ENCODE assay signal across 11 mouse cellular contexts in genomic region chr13:81385597-81386362, GRCm38 (mm10).
DNase-seq lines count a peak whose midpoint lies in the region; ATAC-seq and TF ChIP-seq lines count a peak whose summit lies in the region.
"Had no signal": no experiment of that assay in that cellular context is flagged by ENCODE, and none has a peak within 500 bp of the region (broad histone marks: within the 10 kb centered on the region; RNA-seq: fewer than 3 reads in every experiment).

No protein-coding gene starts in this region.

- H3K9me3 ChIP-seq in kidney, embryonic 16.5 days (ENCODE audit: low read length), result no peaks in the 10 kb centered on the region
- no peaks in the 10 kb centered on the region for H3K9me3 ChIP-seq in hindbrain, embryonic 12.5 days (replicated peaks)
- H3K9me3 ChIP-seq: embryonic facial prominence, embryonic 12.5 days; G1E; limb, embryonic 15.5 days had no signal

- no peak overlapping the region for H3K4me2 ChIP-seq in kidney, embryonic 16.5 days (replicated peaks; ENCODE audit: low read depth, low read length)
- H3K4me2 ChIP-seq in hindbrain, embryonic 12.5 days (replicated peaks), result no peak overlapping the region
- H3K4me2 ChIP-seq: embryonic facial prominence, embryonic 12.5 days; limb, embryonic 15.5 days had no signal

- no peak overlapping the region for H3K4me3 ChIP-seq in kidney, embryonic 16.5 days (ENCODE audit: low read length)
- H3K4me3 ChIP-seq in hindbrain, embryonic 12.5 days, result no peak overlapping the region
- H3K4me3 ChIP-seq: embryonic facial prominence, embryonic 12.5 days; limb, embryonic 15.5 days had no signal

- TF ChIP-seq CTCF in brain, embryonic 14.5 days (IDR thresholded peaks at IDR 0.05; ENCODE audit: borderline replicate concordance, extremely low read depth, insufficient read depth, insufficient read length), result no peak

- WGBS in kidney, embryonic 16.5 days, result 70% methylated on average over 4 of the region's 4 CpGs
- WGBS in hindbrain, embryonic 12.5 days, result 85% methylated on average over 4 of the region's 4 CpGs

- TF ChIP-seq POLR2A in brain, embryonic 14.5 days (IDR thresholded peaks at IDR 0.05; ENCODE audit: borderline replicate concordance, extremely low read depth, insufficient read depth, insufficient read length, poor library complexity, severe bottlenecking), result no peak

- no peaks in the 10 kb centered on the region for H3K4me1 ChIP-seq in kidney, embryonic 16.5 days (ENCODE audit: insufficient read depth, low read length)
- no peaks in the 10 kb centered on the region for H3K4me1 ChIP-seq in hindbrain, embryonic 12.5 days
- H3K4me1 ChIP-seq: embryonic facial prominence, embryonic 12.5 days; limb, embryonic 15.5 days had no signal

- H3K27me3 ChIP-seq in kidney, embryonic 16.5 days (ENCODE audit: insufficient read depth, low read length), result no peaks in the 10 kb centered on the region
- no peaks in the 10 kb centered on the region for H3K27me3 ChIP-seq in hindbrain, embryonic 12.5 days
- H3K27me3 ChIP-seq: embryonic facial prominence, embryonic 12.5 days; limb, embryonic 15.5 days had no signal

- H3K27ac ChIP-seq in kidney, embryonic 16.5 days (ENCODE audit: low read length), result no peak overlapping the region
- no peak overlapping the region for H3K27ac ChIP-seq in hindbrain, embryonic 12.5 days
- H3K27ac ChIP-seq: embryonic facial prominence, embryonic 12.5 days; limb, embryonic 15.5 days had no signal

- peak; percentile 9 for DNase-seq in gastrocnemius, postnatal 10 days
- DNase-seq in gastrocnemius, adult 18-20 months (ENCODE audit: low spot score), result no peak
- DNase-seq in brain, embryonic 14.5 days (ENCODE audit: low read depth), result peak; percentile 54
- peak; percentile 33 for DNase-seq in lung, postnatal 36 days
- no peak for DNase-seq in thymus, adult 18-20 months
- no peak for DNase-seq in layer of hippocampus, postnatal 10 days (ENCODE audit: low spot score in 2 of 2)

- H3K36me3 ChIP-seq in kidney, embryonic 16.5 days (ENCODE audit: insufficient read depth, low read length), result no peaks in the 10 kb centered on the region
- H3K36me3 ChIP-seq in hindbrain, embryonic 12.5 days, result 0 out of 2 replicates have a peak, but pooled peaks cover 7% of the 10 kb centered on the region
- H3K36me3 ChIP-seq: embryonic facial prominence, embryonic 12.5 days; G1E; limb, embryonic 15.5 days had no signal

- no peak overlapping the region for H3K9ac ChIP-seq in kidney, embryonic 16.5 days (replicated peaks; ENCODE audit: low read length)
- no peak overlapping the region for H3K9ac ChIP-seq in hindbrain, embryonic 12.5 days
- H3K9ac ChIP-seq: embryonic facial prominence, embryonic 12.5 days; limb, embryonic 15.5 days had no signal

- ATAC-seq in kidney, embryonic 16.5 days (ENCODE audit: low FRiP score, low TSS enrichment), result peak; percentile 83; the same call in 1 of the 2 replicates
- no peak for ATAC-seq in hindbrain, embryonic 12.5 days (ENCODE audit: low FRiP score)

Comparison
In these comparisons a context has a peak if more than half of its experiments do, and no peak if none do; other contexts are left out.
1. DNase-seq: peak in gastrocnemius, postnatal 10 days (single experiment), brain, embryonic 14.5 days (single experiment) and lung, postnatal 36 days (single experiment); none in gastrocnemius, adult 18-20 months (single experiment), thymus, adult 18-20 months (0 of 2) and layer of hippocampus, postnatal 10 days (0 of 2).